Mouse (Mus musculus): ENCODE measurements around the gene Sorcs2.

The Sorcs2 gene

DNA sequence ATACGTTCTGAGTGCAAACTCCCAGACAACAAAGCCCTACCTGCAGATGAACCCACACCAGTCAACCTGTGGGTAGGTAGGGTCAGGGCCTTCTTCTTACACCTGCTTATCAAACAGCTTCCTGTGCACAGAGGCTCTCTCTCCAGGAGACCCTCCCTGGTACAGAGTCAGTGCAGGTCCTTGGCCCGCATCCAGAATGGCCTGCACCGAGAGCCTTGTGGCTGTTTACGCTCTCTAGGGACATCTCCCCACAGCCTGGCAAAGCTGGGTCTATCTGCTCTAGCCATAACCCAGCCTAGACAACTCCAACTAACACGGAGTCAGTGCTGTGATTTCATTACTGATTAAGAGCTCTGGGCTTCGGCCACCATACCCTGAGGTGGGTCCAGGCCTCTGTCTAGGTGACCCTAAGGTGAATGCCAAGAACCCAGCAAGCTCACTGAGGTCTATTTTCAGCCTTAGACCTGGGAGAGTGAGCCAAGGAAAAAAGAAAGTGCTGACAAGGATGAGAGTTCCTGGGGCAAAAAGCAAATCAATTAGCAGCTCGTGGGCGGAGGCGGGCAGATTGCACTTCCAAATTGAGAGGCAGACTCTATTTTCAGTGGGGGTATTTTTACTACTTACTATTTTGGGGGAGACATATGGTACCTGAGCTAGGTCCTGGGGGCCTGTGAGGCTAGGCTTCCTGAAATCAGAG lies 313.9 kb downstream of the Sorcs2 start:
- no peak for DNase-seq (ENCODE audit: extremely low spot score, low read depth, low spot score)

DNA sequence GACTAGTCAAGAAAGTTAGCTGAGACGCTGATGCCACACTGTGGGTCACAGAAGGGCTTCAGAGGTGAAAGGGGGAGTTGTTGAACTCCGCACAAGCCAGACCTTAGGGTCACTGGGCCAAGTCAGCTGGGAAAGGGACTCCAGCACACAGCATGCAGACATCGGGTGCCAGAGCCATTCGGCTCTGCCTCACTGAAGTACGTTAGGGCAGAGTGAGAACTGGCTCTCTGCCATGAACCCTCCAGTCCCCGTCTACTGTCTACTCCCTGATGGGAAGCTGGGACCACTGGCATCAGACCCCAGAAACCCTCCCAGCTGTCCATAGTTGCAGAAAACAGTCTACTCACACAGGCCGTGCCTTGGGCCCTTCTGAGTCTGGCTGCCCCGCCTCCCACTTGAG lies 316.9 kb downstream of the Sorcs2 start:
- DNase-seq (ENCODE audit: extremely low spot score, low read depth, low spot score), result no peak

DNA sequence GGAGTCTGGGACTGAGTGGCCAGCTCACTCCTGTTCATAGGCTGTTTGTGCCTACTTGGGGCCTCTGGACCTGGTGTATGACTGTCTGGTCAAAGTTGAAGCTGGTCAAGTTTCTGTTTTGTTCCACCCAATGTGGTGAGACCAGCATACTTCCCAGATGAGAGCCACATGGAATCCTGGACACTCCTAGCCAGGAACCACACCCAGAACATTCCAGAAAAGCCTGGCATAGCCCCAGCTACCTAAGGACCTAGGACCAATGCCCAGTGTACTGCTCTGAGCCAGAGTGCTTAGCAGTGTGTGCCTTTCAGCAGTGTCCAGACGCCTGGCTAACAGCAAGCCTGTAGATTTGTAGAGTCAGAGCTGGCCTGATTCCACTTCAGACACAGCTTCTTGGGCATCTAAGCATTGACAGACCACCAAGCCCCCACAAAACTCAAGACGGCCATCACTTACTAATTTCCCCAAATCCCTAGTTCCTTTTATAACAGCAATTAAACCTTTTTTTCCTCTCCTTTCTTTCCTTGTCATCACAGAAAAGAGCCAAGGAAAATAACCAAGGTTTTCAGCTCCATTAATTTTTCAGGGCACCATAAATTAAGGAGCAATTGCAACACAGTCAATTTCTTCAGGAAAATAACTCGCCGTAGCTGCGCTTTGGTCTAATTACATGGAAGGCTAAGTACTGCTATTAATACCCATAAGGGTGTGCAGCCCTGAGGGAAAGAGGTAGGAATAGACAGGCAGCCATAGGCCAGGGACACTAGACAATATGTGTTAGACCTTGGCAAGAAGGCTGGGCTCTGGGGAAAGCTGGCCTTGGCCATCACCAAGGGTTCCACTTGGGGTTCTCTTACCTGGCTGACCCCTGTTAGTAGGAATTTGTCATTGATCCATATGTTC lies 322.5 kb downstream of the Sorcs2 start:
- no peak for DNase-seq (ENCODE audit: extremely low spot score, low read depth, low spot score)

DNA sequence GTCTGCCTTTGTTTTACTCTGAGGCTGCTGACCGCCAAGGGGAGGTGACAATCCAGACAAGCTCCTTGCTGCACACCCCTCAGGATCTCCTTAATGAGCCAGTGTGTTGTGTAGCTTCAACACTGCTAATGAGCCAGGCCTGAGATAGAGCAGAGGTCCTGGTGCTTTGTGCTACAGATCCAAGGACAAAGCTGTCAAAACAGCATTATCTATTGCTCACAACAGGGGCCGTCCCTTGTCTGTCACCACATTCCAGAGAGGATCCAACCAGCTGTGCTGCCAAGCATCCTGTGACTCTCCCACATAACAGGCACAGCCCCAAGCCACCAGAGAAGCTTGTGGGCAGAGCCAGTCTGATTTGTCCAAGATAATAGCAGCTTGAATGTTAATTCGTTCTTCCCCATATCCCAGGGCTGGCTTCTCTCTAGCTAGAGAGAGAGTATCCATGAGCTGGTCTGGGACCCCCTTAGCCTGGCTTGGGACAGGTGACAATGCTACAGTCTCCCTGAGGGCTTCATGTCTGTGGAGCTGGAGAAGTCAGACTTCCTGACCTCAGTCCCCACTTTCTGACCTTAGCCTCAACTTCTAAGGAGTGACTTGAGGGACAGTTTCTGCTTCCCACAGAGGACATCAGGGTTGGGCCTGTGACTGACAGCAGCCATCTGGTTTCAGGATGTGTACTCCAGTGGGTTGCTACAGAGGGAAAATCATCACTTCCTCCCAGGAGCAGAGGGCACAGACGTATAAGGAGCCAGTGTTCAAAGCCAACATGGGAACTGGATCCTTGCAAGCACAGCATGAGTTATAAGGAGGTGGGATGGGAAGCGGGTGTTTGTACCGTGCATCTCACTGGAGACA lies 328.2 kb downstream of the Sorcs2 start:
- DNase-seq (ENCODE audit: extremely low spot score, low read depth, low spot score), result no peak

DNA sequence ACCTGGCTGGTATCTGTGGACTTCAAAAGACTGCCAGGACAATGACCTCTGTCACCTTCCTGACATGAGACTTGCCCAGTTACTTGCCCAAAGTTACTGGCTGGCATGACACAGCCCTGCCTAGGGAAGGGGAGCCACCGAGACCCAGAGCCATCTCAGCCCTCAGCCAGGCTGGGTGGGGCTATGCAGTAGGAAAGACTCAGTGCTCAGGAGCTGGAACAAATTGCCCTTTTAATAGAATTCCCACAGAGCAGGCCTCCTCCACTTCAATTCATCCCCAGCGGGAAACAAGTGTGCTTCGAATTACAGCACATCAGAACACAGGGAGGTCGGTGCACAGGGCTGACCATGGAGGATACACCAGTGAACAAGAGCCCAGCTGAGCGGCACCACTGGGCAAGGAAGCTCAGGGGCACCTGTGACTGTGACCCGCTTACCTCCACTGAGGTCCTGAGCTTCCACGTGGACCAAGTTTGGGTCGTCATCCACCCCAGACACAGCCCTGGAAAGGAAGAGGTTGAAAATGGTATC lies 330.2 kb downstream of the Sorcs2 start:
- DNase-seq (ENCODE audit: extremely low spot score, low read depth, low spot score), result no peak

DNA sequence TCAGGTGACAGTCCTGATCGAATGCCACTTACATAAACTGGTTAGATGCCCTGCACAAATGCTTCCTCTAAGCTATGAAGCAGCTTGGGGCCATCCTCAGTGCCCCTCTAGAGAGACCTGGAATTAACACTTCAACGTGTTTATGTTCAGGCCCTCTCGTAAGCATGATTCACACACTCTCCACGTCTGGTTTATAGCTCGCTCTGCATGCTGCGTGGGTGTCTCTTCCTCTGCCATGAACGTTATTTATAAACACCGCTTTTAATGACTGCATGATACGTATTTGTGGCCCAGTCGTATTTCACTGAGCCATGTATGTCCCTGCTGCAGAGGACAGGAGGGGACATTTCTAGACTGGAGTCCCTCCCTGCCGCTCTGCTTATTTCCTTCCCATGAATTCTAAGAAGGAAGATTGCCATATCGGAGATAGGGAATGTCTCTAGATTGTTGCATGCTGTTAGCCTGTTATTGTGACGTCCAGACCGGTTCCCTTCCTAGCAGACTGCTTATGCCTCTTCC lies 340.1 kb downstream of the Sorcs2 start:
- DNase-seq (ENCODE audit: extremely low spot score, low read depth, low spot score), result no peak

DNA sequence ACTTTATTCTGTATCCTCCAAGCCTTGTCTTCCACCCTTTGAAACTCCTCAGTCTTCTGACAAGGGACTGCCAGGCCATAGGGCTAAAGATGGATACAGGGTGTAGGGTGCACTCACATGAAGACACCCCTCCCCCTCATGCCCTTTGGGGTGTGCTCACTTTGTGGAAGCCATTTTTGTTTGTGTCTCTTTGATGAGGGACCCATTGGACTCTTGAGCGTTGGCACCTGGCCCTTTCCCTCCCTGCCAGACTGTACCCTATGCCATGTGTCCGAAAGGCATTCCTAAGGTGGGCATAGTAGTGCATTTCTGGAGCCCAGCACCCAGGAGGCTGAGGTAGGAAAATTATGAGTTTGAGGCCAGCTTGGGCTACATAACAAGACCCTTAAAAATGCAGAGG lies 341.0 kb downstream of the Sorcs2 start:
- DNase-seq (ENCODE audit: extremely low spot score, low read depth, low spot score), result no peak

DNA sequence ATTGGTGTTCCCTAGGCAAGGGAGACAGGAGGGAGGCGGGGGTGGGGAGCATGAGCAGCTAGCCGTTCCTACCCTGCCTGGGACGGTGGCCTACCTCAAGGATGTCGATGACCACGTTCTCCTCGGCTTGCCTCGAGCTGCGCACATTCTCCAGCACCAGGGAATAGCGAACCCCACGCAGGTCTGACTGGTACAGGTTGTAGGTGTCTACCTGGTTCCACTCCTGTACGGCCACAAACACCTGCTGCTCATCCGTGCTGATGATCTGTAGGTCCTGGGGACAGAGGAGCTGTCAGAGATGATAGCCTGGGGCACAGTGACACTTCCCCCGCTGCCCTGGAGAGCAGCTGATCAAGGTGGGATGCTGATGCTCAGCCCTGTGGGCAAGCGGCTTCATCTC lies 342.1 kb downstream of the Sorcs2 start:
- DNase-seq (ENCODE audit: extremely low spot score, low read depth, low spot score), result no peak

DNA sequence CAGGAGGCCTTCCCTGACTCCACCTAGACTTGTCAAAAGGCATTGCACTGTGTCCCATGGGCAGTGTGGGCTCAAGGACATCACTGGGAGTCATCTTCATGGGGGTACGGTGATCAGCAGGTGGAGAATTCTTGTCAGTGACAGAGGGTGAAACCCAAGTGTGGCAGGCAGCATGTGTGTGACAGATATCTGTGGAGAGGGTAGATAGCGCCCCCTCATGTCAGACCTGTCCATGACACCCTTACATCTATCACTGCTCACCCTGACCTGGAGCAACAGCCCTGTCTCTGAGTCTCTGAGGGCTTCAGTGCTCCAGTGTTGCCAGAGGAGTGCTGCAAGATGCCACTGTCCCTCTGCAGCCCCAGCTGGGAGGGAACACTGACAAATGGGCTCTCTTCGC lies 343.4 kb downstream of the Sorcs2 start:
- no peak for DNase-seq (ENCODE audit: extremely low spot score, low read depth, low spot score)

DNA sequence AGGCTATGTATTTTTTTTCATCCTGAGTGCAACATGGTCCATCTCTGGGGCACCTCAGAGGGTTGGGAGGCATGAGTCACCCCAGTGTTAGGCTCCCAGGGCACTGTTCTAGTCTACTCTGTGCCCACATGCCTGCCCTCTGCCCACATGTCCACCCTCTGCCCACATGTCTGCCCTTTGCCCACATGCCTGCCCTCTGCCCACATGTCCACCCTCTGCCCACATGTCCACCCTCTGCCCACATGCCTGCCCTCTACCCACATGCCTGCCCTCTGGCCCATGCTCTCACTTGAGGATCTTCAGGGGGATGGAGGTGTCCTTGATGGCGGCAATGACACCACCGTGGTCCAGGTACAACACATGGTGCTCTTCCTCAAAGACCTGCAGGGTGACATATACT lies 354.8 kb downstream of the Sorcs2 start:
- DNase-seq (ENCODE audit: extremely low spot score, low read depth, low spot score), result no peak

DNA sequence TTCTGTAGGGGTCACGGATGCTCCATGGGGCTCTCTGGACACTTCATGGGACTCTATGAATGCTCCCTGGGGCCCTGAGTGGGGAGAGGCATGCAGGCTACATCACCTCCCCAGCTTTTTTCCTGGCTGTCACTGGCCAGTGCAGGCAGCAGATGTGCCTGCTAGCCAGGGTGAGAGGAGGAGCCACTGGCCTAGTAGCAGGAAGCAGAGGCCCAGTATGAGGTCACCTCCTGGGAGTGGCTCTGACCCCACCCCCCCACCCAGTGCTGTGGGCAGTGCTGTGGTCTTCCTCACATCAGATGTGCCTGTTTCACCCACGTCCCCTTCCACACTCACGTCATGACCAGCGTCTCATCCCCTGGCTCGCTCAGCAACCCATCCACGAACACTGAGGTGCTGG lies 356.2 kb downstream of the Sorcs2 start:
- DNase-seq (ENCODE audit: extremely low spot score, low read depth, low spot score), result no peak

DNA sequence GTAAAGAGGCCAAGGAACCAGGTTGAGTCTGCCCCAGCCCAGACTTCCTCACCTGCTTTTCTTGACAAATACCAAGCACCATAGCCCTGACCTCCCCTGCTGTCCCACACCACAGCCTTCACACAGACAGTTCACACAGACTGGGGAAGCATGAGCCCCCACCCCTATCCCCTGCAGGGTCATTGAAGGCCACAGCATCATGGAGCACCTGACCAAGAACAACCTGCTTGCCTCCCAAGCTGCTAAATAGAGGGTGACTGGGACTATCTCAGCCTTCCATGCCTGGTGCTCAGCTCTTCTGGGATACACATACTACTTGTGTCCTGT lies 356.7 kb downstream of the Sorcs2 start:
- DNase-seq (ENCODE audit: extremely low spot score, low read depth, low spot score), result no peak

DNA sequence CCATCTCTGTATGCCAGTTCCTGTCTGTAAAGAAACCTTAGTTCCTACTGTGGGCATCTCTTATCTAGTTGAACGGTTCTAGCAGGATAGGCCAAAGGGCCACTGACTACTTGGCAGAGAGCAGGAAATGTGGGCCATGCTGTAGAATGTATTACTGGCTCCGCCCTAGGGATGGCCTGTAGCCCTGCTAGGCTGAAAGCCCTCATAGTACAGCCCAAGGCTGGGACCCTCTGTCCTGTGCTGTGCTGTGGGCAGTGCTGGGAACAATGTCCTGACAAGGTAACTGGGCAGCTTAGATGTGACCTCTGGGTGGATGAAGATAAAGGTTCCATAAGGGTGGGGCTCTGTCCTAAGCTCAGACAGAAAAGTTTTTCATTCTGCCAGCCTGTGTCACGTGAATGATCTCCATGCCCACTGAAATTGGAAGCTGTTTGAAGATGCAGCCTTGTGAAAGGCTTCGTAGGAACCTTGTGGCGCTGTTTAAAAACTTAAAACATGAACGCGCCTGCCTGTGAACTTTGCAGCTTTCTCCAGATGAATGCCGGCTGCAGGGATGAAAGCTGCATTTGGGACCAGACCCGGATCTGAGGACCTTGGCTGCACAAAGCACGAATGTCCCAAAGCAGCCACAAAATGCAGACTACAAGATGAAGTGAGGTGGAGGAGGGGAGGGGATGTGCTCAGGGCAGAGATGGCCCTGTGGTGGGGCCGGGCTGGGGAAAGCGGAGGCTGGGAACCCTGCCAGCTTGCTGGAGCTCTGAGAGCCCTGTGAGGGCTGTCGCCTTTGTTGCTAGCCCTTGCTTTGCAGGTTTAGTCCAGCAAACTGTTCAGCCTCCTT lies 357.3 kb downstream of the Sorcs2 start:
- DNase-seq (ENCODE audit: extremely low spot score, low read depth, low spot score), result no peak

DNA sequence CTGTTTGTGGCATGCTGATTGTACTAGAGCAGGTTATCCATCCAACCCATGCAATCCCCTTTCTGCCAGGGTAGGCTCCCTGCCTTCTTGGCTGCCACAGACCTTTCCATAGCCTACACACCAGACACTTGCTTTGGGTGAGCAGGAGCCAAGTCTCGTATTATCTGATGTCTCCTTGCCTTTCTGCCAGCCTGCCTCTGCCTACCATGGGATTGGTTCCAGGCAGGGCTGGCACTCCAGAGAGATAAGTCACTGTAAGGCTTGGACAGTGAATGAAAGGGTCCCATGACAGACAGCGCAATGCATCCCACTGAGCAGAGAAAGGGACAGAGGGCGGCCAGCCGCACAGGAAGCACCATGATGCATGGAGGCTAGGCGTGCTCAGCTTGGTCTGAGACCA lies 358.3 kb downstream of the Sorcs2 start:
- no peak for DNase-seq (ENCODE audit: extremely low spot score, low read depth, low spot score)

DNA sequence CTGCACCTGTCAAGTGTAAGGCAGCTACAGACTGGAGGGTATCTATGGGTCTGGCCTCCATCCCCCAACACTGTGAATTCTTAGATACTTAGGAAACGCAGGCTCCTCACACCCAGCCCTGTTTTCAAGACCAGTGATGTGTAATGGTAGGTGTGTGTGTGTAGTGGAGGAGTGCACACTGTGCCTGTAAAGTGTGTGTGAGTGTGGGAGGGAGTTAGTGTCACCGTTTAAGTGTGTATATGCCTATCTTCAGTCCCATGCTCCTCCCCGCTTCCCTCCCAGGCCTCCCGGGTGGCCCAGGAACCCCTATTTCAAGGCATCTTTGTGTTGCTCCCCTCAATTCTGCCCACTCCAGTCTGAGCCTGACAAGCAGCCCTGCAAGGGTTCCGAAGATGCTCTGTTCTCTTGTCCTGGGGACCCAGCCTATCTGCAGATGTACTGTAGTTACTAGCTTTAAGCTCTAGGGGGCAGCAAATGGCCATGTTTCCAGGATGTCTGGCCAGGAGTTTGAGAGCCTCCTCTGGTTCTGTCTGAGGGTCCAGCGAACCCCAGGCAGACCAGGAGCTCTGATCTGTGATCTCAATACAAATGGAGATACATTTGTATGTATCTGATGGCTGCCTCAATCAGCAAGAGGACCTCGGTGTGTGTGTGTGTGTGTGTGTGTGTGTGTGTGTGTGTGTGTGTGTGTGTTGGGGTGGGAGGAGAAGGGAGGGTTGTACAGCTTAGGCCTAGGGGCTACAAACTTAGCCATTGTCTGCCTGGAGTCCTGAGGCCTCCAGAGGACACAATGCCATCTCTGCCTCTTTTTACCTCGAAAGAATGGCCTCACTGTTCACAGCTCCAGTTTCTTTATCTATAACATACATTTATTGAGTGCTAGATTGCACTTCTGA lies 364.2 kb downstream of the Sorcs2 start:
- peak; percentile 44 for DNase-seq (ENCODE audit: extremely low spot score, low read depth, low spot score)

DNA sequence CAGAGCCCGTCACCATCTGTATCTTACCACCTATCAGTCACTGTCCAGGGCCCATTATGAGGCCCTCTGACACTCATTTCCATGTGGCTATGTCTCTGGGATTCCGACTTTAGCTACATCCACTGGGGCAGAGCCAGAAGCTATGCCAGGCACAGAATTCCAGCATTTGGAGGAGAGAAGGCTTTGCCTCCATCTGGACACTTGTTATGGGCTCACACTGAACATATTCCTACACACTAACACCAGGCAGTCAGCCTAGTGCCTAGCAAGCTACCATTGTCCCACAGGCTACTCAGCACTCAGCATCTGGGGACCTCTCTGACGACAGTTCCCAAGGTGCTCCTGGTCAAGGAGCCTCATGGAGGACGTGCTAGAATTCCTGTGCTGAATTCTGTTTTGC lies 372.9 kb downstream of the Sorcs2 start:
- no peak for DNase-seq (ENCODE audit: extremely low spot score, low read depth, low spot score)

DNA sequence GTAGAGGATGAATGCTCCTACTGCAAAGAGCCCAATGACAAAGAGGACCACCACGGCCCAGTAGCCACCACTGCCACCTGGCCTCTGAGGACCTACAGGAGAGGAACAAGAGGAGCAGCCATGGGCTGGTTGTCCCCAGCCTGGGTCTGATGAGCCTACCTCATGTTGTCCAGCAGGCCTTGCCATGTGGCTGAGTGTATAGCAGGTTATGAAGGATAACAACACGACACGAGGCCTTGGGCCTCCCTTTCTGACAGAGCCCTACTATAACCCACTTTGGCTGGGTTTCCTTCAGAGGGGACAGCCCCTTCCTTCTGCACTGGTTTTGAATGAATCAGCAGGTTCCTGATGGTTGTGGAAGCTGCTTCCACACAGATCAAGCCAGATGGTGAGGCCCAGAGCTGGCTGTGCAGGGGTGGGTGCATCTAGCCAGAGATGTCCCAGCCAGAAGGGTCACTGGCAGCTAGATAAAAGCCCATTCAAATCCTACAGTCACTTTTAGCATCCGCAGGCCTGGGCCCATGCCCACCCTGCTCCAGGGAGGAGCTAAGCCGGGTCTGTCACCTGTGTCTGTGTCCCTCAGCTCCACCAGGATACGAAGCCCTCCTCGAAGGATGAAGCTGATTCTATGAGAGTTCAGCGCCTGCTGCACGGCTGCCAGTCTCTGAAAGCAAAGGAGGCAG lies 373.8 kb downstream of the Sorcs2 start:
- DNase-seq (ENCODE audit: extremely low spot score, low read depth, low spot score), result no peak

DNA sequence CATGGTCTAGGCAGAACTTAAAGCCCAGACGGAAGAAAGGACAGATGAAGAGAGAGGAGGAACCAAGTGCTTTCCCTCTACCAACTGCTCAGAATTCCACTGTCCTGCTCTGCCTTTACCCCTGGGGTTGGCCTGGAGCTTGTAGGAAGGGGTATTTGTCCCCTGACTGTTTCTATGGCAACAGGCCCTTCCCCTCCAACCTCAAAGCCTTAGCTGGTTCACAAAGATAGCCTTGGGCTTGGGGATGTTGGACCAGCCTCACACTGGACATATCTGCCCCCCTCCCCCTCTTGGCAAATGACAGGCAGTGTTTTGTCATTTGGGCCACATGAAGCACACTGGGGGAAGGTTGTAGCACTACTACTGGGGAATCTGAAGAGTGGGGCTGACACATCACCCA lies 375.6 kb downstream of the Sorcs2 start:
- no peak for DNase-seq (ENCODE audit: extremely low spot score, low read depth, low spot score)

DNA sequence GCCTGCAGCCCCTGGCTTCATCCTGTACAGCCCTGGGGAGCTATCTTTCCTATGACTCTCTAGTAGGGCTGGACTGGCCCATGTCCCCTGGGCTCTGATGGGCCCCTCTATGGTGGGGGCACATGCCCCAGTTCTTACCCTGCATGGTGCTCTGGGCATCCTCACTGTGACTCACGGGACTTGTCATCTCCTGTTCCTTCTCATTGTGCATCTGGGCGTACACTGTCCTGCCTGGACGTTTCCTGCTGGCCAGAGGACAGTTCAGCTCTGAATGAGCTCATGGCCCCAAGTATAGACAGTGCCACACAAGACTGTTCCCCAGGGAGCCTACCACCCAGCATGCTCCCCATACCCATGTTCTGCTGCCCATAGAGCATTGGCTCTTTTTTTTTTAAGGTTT lies 376.8 kb downstream of the Sorcs2 start:
- DNase-seq (ENCODE audit: extremely low spot score, low read depth, low spot score), result no peak

All from hindlimb bud, embryonic 11.5 days (tissue).